Mouse (Mus musculus): ENCODE results near the gene Hyal3.

The Hyal3 gene

DNA sequence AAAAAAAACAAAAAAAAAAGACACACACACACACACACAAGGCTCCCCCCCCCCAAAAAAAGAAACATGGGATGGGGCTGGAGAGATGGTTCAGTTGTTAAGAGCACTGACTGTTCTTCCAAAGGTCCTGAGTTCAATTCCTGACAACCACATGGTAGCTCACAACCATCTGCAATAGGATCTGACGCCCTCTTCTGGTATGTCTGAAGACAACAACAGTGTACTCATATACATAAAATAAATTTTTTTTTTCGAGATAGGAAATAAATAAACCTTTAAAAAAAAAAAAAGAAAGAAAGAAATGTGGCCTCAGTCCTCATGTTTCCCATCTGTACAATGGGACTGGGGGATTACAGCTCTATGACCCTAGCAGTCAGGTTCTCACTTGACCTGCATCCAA is 36.8 kb downstream of the Hyal3 start:
- no peak for DNase-seq (ENCODE audit: low spot score)

DNA sequence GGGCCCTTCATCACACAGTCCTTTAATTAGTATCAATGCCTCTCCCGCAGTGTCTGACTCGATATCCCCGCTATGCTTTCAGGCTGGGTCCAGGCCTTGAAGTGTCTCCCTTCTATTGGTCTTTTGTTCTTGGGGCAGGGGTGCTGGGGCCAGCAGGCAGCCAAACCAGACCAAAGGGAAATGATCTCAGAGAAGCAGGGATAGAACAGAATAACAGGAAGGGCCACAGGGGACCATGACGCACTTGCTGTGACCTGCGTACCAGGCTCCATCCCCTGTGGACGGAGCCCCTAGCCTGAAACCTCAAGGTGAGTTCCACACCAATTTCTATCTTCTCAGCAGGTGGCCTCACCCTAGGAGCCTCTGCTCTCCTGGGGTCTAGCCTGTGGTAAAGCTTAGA is 37.5 kb downstream of the Hyal3 start:
- DNase-seq (ENCODE audit: low spot score) = no peak

DNA sequence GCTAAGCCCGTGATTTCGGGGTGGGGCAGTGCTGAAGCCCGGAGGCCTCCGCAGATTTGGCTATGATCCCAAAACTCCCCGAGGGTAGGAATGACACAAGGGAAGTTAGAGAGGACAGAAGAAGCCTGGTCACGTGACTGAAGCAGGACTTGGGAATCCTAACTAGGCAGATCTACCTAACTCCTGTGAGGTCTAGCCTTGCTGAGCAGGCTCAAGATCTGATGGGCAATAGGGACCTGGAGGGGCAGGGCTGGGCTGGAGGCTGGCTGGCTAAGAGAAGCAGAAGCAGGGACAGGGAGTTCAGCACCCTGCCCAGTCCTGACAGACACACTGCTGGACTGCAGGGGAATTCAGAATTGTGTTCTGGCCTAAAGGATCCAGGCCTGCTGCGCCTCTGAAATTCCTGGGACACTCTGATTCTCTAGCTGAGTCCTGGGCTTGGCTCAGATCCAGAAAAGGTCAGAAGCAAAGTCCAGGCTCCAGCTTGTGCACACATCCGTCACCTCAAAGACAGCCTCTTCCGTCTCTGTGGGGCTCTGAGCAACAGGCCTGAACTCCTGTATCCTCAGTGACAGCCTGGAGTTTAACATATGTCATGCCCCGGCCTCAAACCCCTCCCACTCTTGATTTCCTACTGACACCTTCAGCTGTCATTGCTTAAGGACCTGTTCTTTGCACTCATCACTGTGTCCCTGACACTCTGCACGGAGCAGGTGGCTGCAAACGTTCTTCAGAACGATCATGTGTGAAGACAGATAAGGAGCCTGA is 38.3 kb downstream of the Hyal3 start:
- no peak for DNase-seq (ENCODE audit: low spot score)

DNA sequence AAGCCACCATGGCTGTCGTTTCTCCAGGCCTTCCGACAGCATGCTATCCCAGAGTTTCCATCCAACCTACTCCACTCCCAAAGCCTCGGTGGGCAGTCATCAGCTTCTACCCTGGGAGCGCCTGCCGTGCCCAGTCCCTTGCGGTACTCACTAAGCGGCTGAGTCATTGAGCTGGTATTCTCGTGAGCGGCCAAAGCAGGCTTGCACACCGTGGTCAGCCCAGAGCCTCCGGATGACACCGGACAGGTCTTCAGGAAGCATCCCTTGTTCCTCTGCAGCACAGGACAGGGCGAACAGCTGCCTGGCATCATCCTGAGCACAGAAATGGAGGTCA is 38.9 kb downstream of the Hyal3 start:
- no peak for DNase-seq (ENCODE audit: low spot score)

DNA sequence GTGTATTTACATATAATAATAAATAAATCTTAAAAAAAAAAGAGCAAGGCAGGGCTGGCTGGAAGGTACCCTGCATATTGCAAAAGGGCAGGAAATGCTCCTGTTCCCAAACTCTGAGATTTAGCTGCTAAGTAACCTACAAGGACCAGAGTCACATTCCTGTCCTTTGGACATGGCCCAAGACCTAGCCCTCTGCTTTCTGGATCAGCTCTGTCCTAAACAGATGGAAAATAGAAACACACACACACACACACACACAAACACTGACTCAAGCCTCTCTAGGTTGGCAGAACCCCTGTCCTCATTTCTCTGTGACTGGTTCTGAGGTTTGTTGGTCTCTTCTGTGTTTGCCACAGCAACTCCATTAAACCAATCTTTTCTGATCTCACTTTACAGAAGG is 40.3 kb downstream of the Hyal3 start:
- DNase-seq (ENCODE audit: low spot score) = no peak

DNA sequence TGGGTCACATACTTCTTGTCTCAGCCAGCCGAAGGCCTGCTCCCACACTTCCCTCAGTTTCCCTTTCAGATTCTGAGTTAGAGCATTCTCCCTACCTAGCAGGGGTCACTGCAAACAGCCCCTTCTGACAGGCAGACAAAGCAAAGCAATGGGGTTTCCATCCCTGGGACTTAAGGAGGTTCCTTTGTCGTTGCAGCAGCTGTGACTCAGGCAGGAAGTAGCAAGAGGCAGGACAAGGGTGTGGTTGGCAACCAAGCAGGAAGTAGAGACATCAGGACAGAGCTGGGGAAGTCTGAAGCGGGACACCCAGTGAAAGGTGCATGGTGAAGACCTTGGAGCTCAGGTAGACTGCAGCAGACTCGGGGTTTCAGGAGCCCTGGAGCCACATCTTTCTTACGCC is 43.9 kb downstream of the Hyal3 start:
- no peak for DNase-seq (ENCODE audit: low spot score)

DNA sequence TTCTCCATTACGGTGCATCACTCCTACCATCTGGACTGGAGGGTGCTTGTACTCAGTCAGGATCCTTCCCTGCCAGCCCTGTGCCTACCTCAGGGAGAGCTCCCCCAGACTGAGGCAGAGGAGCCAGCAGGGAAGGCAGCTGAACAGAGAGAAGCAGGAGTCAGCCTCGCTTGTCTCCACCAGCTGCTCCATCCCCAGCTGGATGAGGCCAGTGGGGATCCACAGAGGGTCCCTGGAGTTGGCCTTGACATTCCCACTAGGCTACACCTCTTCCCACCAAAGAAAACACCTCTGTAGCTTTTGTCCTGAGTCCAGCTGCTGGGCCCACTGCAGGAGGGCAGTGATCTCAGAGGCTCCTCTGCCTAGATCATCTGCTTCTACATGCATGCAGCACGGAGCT is 44.3 kb downstream of the Hyal3 start:
- no peak for DNase-seq (ENCODE audit: low spot score)

DNA sequence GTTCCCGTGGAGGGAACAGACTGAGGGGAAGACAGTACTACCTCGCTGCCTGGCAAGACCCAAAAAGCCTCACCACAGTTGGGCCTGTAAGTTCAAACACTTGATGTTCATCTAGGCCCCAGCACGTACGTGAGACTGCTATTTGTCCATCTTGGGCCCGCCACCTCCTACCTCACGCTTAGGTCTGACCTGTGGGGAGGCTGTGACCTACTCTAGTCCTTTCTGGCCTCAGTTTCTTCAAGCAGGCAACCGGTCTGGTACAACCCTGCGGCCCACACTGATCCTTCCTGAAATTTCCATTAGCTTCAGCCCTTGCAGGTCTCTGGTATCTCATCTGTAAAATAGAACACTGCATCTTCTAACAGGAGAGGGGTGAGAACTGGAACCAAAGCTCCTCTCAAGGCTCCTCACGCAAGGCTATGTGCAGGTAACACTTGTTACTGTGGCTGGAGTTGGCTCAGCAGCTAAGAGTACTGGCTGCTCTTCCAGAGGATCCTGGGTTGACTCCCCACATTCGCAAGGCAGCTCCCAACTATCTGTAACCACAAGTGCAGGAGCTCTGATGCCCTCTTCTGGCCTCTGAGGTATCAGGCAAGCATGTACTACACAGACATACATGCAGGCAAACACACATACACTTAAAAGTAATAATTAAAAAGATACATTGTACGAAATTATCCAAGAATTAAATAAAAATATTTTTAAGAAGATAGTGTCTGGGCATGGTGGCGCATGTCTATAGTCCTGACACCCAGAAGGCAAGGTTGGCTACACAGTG is 44.9 kb downstream of the Hyal3 start:
- DNase-seq (ENCODE audit: low spot score) = no peak

DNA sequence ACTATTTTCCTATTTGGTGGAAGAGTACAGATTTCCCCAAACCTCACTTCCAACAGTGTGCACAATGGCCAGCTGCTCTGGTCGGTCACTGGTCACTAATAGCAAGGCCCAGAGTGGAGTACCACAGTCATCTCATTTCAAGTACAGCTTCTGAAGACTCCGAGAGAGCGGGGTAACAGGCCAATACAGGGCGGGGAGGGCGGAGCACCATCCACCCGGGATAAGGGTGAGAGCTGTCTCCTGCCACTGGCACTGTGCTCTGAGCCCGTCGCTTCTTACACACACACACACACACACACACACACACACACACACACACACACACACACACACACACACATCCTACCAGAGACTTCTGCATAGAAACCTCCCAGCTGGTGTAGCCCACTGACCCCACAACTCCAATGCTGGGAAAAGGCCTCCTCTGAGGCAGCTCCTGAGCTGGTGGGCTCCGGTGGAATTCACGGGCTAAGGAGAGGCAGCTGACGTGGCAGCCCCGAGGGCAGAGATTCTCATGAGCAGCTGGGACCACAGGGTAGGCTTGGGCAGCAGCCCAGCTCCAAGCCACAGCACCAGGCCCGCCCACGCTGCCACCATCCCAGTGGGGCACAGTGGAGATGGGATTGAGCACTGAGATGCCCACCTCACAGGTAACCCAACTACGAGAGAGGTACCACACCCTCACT is 45.7 kb downstream of the Hyal3 start:
- no peak for DNase-seq (ENCODE audit: low spot score)

DNA sequence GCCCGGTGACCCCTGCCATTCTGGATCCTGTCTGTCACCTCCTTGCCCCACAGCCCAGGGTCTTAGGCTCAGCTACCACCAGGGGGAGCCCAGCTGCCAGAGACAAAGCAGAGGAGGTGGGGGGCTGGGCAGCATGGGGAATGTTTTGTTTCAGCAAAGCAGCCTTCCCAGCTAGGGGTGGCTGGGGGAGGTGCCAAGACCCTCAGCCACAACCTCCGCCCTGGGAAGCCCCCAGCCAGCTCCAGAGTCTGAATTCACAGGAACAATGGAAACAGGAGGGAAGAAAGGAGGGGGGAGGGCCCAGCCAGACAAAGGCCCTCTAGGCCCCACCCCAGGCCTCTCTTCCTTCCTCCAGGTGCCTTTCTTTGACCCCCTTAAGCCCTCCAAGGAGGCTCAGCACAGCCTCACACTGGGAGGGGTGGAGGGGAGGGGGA is 46.2 kb downstream of the Hyal3 start:
- DNase-seq (ENCODE audit: low spot score) = no peak

DNA sequence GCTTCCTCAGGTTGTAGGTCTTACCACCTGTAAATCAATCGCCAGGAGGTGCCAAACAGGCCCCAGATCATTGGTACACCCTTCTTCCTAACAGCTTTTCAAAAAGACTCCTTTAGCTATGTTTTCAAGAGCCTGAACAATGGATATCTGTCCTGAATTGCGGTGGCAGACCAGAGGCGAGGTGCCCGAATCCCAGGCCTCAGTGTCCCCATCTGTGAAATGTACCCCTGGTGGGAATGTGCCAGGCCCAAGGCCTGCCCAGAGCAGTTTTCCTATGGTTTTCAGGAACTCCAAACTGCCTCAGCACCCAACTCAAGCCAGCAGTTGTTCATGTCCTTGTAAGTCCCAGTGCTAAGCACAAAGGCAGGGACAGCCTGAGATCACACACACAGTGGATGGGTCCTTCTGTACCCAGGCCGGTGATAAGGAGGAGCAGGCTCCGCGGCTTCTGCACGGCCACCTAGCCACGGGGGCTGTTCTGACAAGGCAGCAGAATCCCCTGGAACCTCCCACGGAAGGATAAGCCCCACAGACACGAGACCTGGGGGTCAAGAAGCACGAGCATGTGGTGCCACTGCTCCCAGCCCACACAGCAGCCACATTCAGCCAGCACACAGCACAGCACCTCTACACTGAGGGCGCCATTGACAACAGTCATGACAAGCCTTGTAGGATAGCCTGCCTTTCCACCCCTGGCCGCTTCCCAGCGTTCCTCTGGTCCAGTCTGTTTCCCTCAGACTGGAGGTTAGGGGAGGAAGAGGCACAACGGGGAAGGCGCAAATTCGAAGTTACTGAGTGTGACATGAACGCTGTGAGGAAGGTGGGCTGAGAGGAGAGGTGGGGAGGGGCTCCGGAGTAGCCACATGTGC is 47.0 kb downstream of the Hyal3 start:
- no peak for DNase-seq (ENCODE audit: low spot score)

DNA sequence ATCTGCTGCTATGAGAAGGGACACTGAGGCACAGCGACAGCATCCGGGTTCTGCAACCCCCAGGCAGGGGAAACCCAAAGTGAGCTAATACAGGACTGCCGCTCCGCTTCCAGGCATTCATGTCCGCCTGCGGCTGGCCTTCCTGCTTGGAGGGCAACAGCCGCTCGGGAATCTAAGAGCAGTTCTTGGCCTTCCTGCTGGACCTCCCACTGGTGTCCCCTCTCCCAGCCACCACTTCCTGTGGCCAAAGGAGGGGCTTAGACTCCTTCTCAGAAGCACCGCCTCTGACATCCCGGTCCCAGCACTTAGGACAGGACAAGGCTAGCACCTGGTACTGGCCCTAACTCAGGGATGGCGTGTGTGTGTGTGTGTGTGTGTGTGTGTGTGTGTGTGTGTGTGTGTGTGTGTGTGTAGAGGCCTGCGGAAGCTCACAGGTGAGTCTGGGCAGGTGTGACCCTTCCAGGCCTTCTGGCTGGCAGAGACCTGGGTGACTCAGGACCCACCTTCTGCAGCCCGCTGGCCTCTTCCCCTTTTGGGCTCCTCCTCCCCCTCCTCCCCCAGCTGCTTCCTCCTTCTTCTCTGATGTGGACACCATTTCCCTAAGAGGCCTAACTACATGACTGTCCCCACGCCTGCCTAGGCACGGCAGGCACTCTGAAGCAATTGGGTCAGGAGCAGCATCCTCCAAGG is 48.2 kb downstream of the Hyal3 start:
- no peak for DNase-seq (ENCODE audit: low spot score)

DNA sequence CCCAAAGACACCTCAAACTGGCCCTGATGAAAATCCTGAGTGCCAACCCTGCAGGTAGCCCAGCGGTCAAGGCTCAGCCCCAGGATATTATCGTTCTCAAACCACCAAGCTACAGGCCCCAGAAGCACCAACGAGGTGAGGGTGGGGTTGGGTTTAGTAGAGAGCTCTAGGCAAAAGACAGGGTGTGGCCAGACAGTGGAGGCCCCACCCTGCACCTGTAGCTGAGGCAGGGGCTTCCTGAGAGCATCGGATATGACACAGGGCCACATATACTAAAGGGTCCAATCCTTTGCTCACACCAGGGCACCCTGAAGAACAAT is 48.8 kb downstream of the Hyal3 start:
- no peak for DNase-seq (ENCODE audit: low spot score)

DNA sequence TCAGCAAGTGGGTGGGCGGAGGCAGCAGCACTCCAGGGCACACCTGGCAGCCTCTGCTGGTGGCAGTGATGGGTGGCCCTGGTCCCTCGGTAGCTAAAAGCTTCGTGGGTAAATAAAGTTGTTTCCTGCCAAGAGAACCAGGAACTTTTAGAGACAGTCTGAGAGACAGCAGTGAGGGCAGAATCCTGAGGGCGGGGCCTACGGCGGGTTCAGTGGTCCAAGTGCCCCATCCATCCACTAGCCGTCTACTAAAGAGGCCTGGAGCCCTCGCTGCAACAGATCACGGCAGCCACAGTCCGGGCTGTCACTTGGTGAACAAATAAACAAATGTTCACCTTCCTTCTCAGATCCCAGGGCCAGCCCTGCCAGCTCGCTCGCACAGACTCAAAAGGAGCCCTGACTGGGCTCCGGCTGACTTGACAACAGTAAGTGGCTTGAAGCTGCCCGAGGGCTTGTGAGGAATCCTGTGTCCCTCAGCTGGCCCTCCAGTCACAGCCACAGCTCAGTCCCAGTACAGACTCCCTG is 49.3 kb downstream of the Hyal3 start:
- DNase-seq (ENCODE audit: low spot score) = no peak

DNA sequence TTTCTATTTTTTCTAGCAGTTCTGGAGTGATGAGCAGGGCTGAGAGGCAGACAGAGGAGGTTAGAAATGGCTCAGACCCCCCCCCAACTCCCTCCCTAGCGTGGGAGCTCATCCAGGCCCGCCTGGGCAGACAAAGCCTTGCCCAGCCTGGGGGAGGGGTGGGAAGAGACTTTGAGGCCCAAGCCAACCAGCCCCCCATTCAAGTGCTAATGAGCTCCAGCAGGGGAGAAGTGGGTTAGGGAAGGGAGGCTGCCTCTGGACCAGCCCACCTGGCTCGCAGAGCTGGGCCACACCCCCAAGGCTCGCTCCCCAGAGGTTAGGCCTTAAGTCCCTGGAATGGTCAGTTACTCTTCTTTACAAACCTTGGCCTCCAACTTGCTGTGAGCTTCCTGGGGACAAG is 50.0 kb downstream of the Hyal3 start:
- no peak for DNase-seq (ENCODE audit: low spot score)

DNA sequence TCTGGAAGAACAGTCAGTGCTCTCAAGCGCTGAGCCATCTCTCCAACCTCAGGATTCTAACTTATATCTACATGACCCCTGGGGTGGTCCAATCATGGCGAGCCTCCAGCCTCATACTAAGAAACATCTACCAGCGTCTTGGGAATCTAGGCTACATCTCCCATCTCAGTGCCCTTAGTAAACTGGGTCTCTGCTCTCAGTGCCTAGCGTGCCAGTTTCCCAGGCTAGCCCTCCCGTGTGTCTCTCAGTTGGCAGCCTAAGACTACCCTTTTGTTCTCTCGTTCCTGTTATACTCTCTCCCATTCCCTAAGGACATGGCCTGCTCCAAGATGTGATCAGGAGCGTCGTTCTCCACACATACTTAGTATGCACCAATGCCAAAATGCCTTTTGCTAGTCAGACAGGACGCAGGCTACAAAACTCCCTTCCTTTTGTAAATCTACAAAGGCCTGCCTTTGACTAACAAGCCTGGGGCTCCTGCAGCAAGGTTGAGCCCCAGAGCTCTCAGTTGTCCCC is 50.8 kb downstream of the Hyal3 start:
- DNase-seq (ENCODE audit: low spot score) = no peak

DNA sequence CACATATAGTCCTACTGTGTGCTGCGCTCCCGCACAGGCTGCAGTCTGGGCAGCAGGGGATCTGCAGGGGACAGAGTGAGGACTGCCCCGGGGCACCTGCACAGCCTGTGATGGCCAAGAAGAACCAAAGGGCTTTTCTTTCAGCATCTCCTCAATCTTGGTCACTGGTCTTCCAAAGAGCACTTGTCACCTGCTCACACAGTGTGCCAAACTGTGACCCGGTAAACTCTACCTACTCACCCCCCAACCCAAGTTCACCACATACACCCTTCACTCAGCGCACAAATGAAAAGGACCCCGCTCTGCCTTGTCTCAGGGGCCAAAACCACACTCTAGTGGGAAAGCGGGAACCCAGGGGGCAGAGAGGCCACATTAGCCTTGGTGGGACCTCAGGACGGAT is 51.2 kb downstream of the Hyal3 start:
- no peak for DNase-seq (ENCODE audit: low spot score)

DNA sequence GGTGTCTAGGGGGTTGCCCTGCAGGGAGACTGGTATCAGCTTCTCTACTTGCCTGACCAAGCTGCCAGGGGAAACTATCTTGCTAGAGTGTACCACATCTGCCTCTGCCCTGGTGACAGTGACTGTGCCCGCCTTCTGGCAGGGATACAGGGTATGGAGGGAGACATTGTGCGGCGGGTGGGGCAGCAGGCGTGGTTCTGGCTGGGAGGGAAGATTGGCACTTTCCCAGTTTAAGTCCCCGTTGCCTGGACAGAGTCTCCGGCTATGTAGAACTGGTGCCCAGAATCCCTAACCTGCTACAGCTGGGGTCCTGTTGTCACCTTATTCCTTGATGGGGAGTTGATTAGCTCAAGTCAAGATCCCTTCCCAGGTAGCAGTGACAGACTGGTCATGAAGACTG is 51.9 kb downstream of the Hyal3 start:
- DNase-seq (ENCODE audit: low spot score) = no peak

DNA sequence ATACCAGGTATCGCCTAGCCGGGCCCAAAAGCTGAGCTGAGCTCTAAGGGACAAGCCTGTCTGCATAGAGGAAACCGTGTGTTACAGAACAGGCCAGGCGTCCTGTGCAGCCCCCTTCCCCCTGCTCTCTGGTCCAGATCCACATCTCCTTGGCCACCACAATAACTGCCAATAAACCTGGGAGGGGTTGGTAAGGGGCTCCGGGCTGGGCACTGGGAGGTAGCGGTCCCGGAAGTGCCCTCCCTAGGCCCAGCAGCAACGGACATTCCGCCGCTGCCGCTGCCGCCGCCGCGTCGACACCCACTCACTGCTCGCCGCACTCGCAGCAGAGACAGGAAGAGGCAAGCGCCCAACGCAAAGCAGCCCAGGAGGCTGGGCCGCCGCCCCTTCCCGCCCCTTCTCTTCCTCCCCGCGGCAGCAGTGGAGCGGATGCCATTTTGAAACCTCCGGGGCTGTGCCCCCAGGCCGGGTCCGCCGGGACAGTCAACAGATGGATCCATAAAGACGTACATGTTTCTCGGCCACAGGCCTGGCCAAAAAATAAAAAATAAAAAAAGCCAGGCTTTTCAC is 52.6 kb downstream of the Hyal3 start:
- DNase-seq (ENCODE audit: low spot score) = no peak

DNA sequence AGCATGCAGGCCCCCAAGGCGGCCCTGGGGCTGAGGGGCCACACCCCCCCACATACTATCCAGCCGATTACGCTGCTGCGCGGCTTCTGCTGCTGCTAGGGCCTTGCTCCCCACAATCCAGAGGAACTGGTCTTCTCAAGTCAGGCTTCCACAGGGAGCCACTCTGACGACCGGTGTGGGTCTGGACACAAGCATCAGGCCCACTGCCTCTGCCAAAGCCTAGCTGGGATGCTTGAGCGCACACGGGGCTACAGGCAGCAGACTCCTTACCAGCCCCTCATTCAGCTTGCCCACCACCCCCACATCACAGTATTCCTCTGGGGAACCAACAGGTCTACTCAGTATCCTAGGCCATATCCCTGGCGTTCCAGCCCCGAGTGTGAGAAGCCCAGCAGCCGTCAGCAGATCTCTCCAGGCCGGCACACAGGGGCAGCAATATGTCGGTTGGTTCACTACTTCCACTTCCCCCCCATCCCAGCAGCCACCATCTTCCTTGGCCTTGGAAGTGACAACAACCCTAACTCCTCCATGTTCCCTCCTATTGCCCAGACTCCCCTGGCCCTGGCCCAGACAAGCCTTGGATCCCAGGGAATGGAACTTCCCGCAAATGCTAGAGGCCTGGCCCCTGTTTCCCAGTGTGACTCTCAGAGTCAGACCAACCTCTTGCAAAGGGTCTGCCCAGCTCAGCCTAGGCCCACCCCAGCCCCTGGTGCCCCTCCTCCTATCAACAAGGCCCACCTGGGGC is 53.2 kb downstream of the Hyal3 start:
- no peak for DNase-seq (ENCODE audit: low spot score)
